Mouse (Mus musculus): ENCODE measurements around the gene Terf2.
"Not testable (repeated sequence)": the region's sequence is repeated elsewhere in the genome, so short reads cannot be mapped to it uniquely, and the experiment has no call there.

The Terf2 gene

GRCm38 (mm10) chr8:107056076-107056972 is 40.0 kb downstream of the Terf2 start, which contains the start of the genes Cog8 and Nip7:
TSS of gene Cog8 (minus strand) at chr8:107056689.
TSS of gene Nip7 (plus strand) at chr8:107056877.
- peak; percentile 98 for DNase-seq

GRCm38 (mm10) chr8:107052046-107052445 is 44.3 kb downstream of the Terf2 start:
- no peak for DNase-seq

- DNase-seq, result no peak
Observed at GRCm38 (mm10) chr8:107049480-107049879, 46.9 kb downstream of the Terf2 start.

- peak; percentile 85 for DNase-seq
Observed at GRCm38 (mm10) chr8:107048061-107048941, 48.0 kb downstream of the Terf2 start, which contains the start of gene Pdf. TSS of gene Pdf (minus strand) at chr8:107048614.

- no peak for DNase-seq
Observed at GRCm38 (mm10) chr8:107046976-107047375, 49.4 kb downstream of the Terf2 start.

GRCm38 (mm10) chr8:107045478-107045877 is 50.9 kb downstream of the Terf2 start:
- DNase-seq, result no peak

GRCm38 (mm10) chr8:107040632-107041031 is 55.7 kb downstream of the Terf2 start:
- DNase-seq, result no peak

GRCm38 (mm10) chr8:107036626-107037025 is 59.7 kb downstream of the Terf2 start:
- peak; percentile 28 for DNase-seq

- DNase-seq, result no peak
Observed at GRCm38 (mm10) chr8:107035641-107036040, 60.7 kb downstream of the Terf2 start.

- not testable (repeated sequence) for DNase-seq
Observed at GRCm38 (mm10) chr8:107033609-107034008, 62.7 kb downstream of the Terf2 start.

GRCm38 (mm10) chr8:107031577-107032090 is 64.7 kb downstream of the Terf2 start:
- peak; percentile 51 for DNase-seq

GRCm38 (mm10) chr8:107030650-107031576 is 65.4 kb downstream of the Terf2 start, which contains the start of gene Vps4a:
TSS of gene Vps4a (plus strand) at chr8:107031222.
- peak; percentile 97 for DNase-seq

- DNase-seq, result no peak
Observed at GRCm38 (mm10) chr8:107030058-107030457, 66.3 kb downstream of the Terf2 start.

GRCm38 (mm10) chr8:107029310-107029709 is 67.0 kb downstream of the Terf2 start:
- DNase-seq, result no peak

GRCm38 (mm10) chr8:107023479-107023878 is 72.9 kb downstream of the Terf2 start:
- no peak for DNase-seq

Data from lung, postnatal 10 days (tissue).